Mouse (Mus musculus): Measurements from ENCODE around the gene Atg16l2. TPM values are rescaled to one million over a fixed set of nuclear protein-coding genes. Genes with fewer than 3 reads are reported as not detected.

Gene Atg16l2
- polyA plus RNA-seq (2014; fragmentation: Nextera tagmentation; extraction: Ambion mirVana), result 14.9 and 17.7 TPM in 2 replicates

GRCm38 (mm10) chr7:101301881-101302456, at the start of gene Atg16l2:
Gene Atg16l2 (minus strand): TSS chr7:101302251.
- Histone ChIP-seq H3K4me1 (ENCODE audit: control insufficient read depth, insufficient read depth, low read length) (peaks cover 15% of the 10 kb centered on the region), H3K36me3 (ENCODE audit: control insufficient read depth, insufficient read depth, low read length) (no peaks in the 10 kb centered on the region), H3K27ac (replicated peaks; ENCODE audit: low read depth, low read length) (peak within 1 kb of the TSS; percentile 18; the same call in 1 of the 2 replicates), H3K9me3 (ENCODE audit: control insufficient read depth, low read length) (no peaks in the 10 kb centered on the region), H3K9ac (ENCODE audit: low read length) (peak within 1 kb of the TSS; percentile 67), H3K27me3 (ENCODE audit: control insufficient read depth, insufficient read depth, low read length) (0 out of 2 replicates have a peak, but pooled peaks cover 2% of the 10 kb centered on the region), H3K4me3 (ENCODE audit: low read depth, low read length) (peak within 1 kb of the TSS; percentile 69), H3K4me2 (ENCODE audit: low read depth, severe bottlenecking) (peak within 1 kb of the TSS; percentile 84)
- DNase-seq (ENCODE audit: low spot score) (peak; percentile 95), ATAC-seq (ENCODE audit: insufficient number of reproducible peaks, low FRiP score, low TSS enrichment, low read depth) (peak; percentile 98)
- under 1% methylated on average over 39 of the region's 39 CpGs for WGBS

GRCm38 (mm10) chr7:101349861-101350260, 47.8 kb upstream of the Atg16l2 start:
- Histone ChIP-seq H3K36me3 (ENCODE audit: control insufficient read depth, insufficient read depth, low read length) (no peaks in the 10 kb centered on the region), H3K27ac (replicated peaks; ENCODE audit: low read depth, low read length) (no peak overlapping the region; the same call in 1 of the 2 replicates), H3K4me1 (ENCODE audit: control insufficient read depth, insufficient read depth, low read length) (peaks cover 10% of the 10 kb centered on the region; the same call in 1 of the 2 replicates), H3K9me3 (ENCODE audit: control insufficient read depth, low read length) (no peaks in the 10 kb centered on the region), H3K4me2 (ENCODE audit: low read depth, severe bottlenecking) (no peak overlapping the region), H3K9ac (ENCODE audit: low read length) (no peak overlapping the region), H3K27me3 (ENCODE audit: control insufficient read depth, insufficient read depth, low read length) (0 out of 2 replicates have a peak, but pooled peaks cover 5% of the 10 kb centered on the region), H3K4me3 (ENCODE audit: low read depth, low read length) (no peak overlapping the region)
- 24% methylated on average over 2 of the region's 2 CpGs for WGBS
- peak; percentile 40 for DNase-seq (ENCODE audit: low spot score)
- ATAC-seq (ENCODE audit: insufficient number of reproducible peaks, low FRiP score, low TSS enrichment, low read depth), result no peak

GRCm38 (mm10) chr7:101348312-101348711, 46.3 kb upstream of the Atg16l2 start:
- Histone ChIP-seq H3K36me3 (ENCODE audit: control insufficient read depth, insufficient read depth, low read length) (no peaks in the 10 kb centered on the region), H3K27ac (replicated peaks; ENCODE audit: low read depth, low read length) (no peak overlapping the region), H3K27me3 (ENCODE audit: control insufficient read depth, insufficient read depth, low read length) (0 out of 2 replicates have a peak, but pooled peaks cover 5% of the 10 kb centered on the region), H3K4me2 (ENCODE audit: low read depth, severe bottlenecking) (peak overlapping the region; percentile 96), H3K9me3 (ENCODE audit: control insufficient read depth, low read length) (no peaks in the 10 kb centered on the region), H3K4me1 (ENCODE audit: control insufficient read depth, insufficient read depth, low read length) (peaks cover 10% of the 10 kb centered on the region; the same call in 1 of the 2 replicates), H3K9ac (ENCODE audit: low read length) (peak overlapping the region; percentile 45), H3K4me3 (ENCODE audit: low read depth, low read length) (peak overlapping the region; percentile 55)
- DNase-seq (ENCODE audit: low spot score) (no peak), ATAC-seq (ENCODE audit: insufficient number of reproducible peaks, low FRiP score, low TSS enrichment, low read depth) (peak; percentile 7; the same call in 1 of the 2 replicates)
- WGBS, result 1% methylated on average over 13 of the region's 13 CpGs

DNA sequence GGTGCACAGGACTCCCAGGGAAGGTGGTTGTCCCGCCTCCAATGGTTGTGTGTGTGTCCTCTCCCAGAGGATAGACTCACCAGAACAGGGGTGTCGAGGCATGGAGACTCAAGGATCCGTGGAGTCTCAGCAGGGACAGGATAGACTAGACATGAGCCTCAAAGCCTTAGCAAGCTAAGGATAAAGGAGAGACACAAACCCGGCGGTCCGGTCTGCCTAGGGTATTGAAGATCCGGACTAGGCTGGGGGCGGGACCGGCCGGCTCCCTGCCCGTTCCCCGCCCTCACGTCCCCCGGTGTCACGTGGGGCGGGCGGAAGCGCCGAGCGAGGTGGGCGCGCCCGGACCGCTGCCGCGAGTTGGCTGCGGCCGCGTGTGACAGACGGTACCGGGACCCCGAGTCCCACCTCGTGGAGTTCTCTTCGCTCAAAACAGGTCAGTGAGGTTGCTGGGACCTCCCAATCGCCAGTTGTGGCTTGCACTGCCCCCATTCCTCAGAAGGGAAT, 45.8 kb upstream of the Atg16l2 start, which contains the start of gene Arap1:
Arap1 (plus strand) TSS at position 301 of the 504 bp plus-strand sequence.
- Histone ChIP-seq H3K4me3 (ENCODE audit: low read depth, low read length) (peak within 1 kb of the TSS; percentile 55), H3K27ac (replicated peaks; ENCODE audit: low read depth, low read length) (no peak within 1 kb of the TSS), H3K4me2 (ENCODE audit: low read depth, severe bottlenecking) (peak within 1 kb of the TSS; percentile 96), H3K9me3 (ENCODE audit: control insufficient read depth, low read length) (no peaks in the 10 kb centered on the region), H3K27me3 (ENCODE audit: control insufficient read depth, insufficient read depth, low read length) (0 out of 2 replicates have a peak, but pooled peaks cover 5% of the 10 kb centered on the region), H3K9ac (ENCODE audit: low read length) (peak within 1 kb of the TSS; percentile 45), H3K4me1 (ENCODE audit: control insufficient read depth, insufficient read depth, low read length) (peaks cover 10% of the 10 kb centered on the region; the same call in 1 of the 2 replicates), H3K36me3 (ENCODE audit: control insufficient read depth, insufficient read depth, low read length) (no peaks in the 10 kb centered on the region)
- DNase-seq (ENCODE audit: low spot score) (peak; percentile 71), ATAC-seq (ENCODE audit: insufficient number of reproducible peaks, low FRiP score, low TSS enrichment, low read depth) (peak; percentile 66)
- under 1% methylated on average over 35 of the region's 35 CpGs for WGBS

GRCm38 (mm10) chr7:101346991-101347390, 44.9 kb upstream of the Atg16l2 start:
- no peak for DNase-seq (ENCODE audit: low spot score)
- no peak overlapping the region for H3K4me3 ChIP-seq (ENCODE audit: low read depth, low read length)
- H3K9me3 ChIP-seq (ENCODE audit: control insufficient read depth, low read length), result no peaks in the 10 kb centered on the region
- no peak overlapping the region for H3K9ac ChIP-seq (ENCODE audit: low read length)
- ATAC-seq (ENCODE audit: insufficient number of reproducible peaks, low FRiP score, low TSS enrichment, low read depth), result no peak
- 43% methylated on average over 2 of the region's 2 CpGs for WGBS
- H3K4me2 ChIP-seq (ENCODE audit: low read depth, severe bottlenecking), result no peak overlapping the region
- H3K36me3 ChIP-seq (ENCODE audit: control insufficient read depth, insufficient read depth, low read length), result no peaks in the 10 kb centered on the region
- H3K27me3 ChIP-seq (ENCODE audit: control insufficient read depth, insufficient read depth, low read length), result 0 out of 2 replicates have a peak, but pooled peaks cover 5% of the 10 kb centered on the region
- peaks cover 10% of the 10 kb centered on the region; the same call in 1 of the 2 replicates for H3K4me1 ChIP-seq (ENCODE audit: control insufficient read depth, insufficient read depth, low read length)
- H3K27ac ChIP-seq (replicated peaks; ENCODE audit: low read depth, low read length), result no peak overlapping the region

DNA sequence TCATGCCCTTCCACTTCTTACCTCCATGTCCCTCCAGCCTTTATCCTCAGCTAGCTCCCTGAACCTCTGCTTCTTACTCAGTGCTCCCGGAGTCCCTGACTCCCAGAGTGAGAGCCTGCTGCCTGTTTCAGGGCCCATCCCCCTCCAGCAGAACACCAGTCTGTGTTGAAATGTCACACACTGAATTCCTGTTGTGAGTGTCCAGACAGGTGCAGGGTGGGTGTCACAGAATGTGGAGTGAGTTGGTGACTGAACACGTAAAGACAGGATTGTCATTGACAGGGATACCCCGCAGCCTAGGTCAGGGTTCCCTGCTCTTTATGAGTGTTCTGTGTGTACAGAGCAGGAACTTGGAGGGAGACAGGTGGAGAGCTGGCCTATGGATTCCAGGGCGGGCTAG, 42.8 kb upstream of the Atg16l2 start:
- no peak overlapping the region for H3K9ac ChIP-seq (ENCODE audit: low read length)
- ATAC-seq (ENCODE audit: insufficient number of reproducible peaks, low FRiP score, low TSS enrichment, low read depth) (no peak), DNase-seq (ENCODE audit: low spot score) (no peak)
- H3K4me1 ChIP-seq (ENCODE audit: control insufficient read depth, insufficient read depth, low read length), result peaks cover 10% of the 10 kb centered on the region; the same call in 1 of the 2 replicates
- H3K4me2 ChIP-seq (ENCODE audit: low read depth, severe bottlenecking), result no peak overlapping the region
- no peaks in the 10 kb centered on the region for H3K9me3 ChIP-seq (ENCODE audit: control insufficient read depth, low read length)
- no peaks in the 10 kb centered on the region for H3K36me3 ChIP-seq (ENCODE audit: control insufficient read depth, insufficient read depth, low read length)
- H3K4me3 ChIP-seq (ENCODE audit: low read depth, low read length), result no peak overlapping the region
- 0 out of 2 replicates have a peak, but pooled peaks cover 5% of the 10 kb centered on the region for H3K27me3 ChIP-seq (ENCODE audit: control insufficient read depth, insufficient read depth, low read length)
- no peak overlapping the region for H3K27ac ChIP-seq (replicated peaks; ENCODE audit: low read depth, low read length)
- 62% methylated on average over 4 of the region's 4 CpGs for WGBS

GRCm38 (mm10) chr7:101343135-101343534, 41.1 kb upstream of the Atg16l2 start:
- WGBS, result 69% methylated on average over 7 of the region's 7 CpGs
- ATAC-seq (ENCODE audit: insufficient number of reproducible peaks, low FRiP score, low TSS enrichment, low read depth) (no peak), DNase-seq (ENCODE audit: low spot score) (no peak)
- H3K27me3 ChIP-seq (ENCODE audit: control insufficient read depth, insufficient read depth, low read length), result 0 out of 2 replicates have a peak, but pooled peaks cover 2% of the 10 kb centered on the region
- no peak overlapping the region for H3K4me3 ChIP-seq (ENCODE audit: low read depth, low read length)
- no peaks in the 10 kb centered on the region for H3K9me3 ChIP-seq (ENCODE audit: control insufficient read depth, low read length)
- H3K9ac ChIP-seq (ENCODE audit: low read length), result no peak overlapping the region
- no peak overlapping the region for H3K4me2 ChIP-seq (ENCODE audit: low read depth, severe bottlenecking)
- H3K4me1 ChIP-seq (ENCODE audit: control insufficient read depth, insufficient read depth, low read length), result 0 out of 2 replicates have a peak, but pooled peaks cover under 1% of the 10 kb centered on the region
- no peaks in the 10 kb centered on the region for H3K36me3 ChIP-seq (ENCODE audit: control insufficient read depth, insufficient read depth, low read length)
- no peak overlapping the region for H3K27ac ChIP-seq (replicated peaks; ENCODE audit: low read depth, low read length)

DNA sequence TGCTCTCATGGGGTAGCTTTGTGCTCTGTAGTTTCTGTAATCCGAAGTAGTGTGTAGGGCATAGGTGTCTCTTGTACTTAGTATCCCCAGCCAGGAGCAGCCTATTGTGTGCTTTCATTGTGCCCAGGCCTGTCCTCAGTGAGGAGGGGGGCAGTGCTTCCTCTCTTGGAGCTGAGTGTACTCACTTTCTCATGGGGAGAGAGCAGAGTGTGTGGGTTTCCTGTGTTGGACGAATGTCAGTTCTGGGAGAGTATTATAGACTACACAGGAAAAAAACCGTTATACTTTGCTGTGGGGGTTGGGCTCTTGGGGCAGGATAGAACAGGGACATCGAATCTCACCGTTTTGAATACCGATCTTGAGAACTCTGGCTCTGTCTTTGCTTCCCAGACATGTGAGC, 39.4 kb upstream of the Atg16l2 start:
- DNase-seq (ENCODE audit: low spot score) (no peak), ATAC-seq (ENCODE audit: insufficient number of reproducible peaks, low FRiP score, low TSS enrichment, low read depth) (no peak)
- Histone ChIP-seq H3K4me3 (ENCODE audit: low read depth, low read length) (no peak overlapping the region), H3K27me3 (ENCODE audit: control insufficient read depth, insufficient read depth, low read length) (0 out of 2 replicates have a peak, but pooled peaks cover 2% of the 10 kb centered on the region), H3K27ac (replicated peaks; ENCODE audit: low read depth, low read length) (no peak overlapping the region), H3K4me1 (ENCODE audit: control insufficient read depth, insufficient read depth, low read length) (no peaks in the 10 kb centered on the region), H3K4me2 (ENCODE audit: low read depth, severe bottlenecking) (no peak overlapping the region), H3K36me3 (ENCODE audit: control insufficient read depth, insufficient read depth, low read length) (no peaks in the 10 kb centered on the region), H3K9ac (ENCODE audit: low read length) (no peak overlapping the region), H3K9me3 (ENCODE audit: control insufficient read depth, low read length) (no peaks in the 10 kb centered on the region)
- 74% methylated on average over 6 of the region's 6 CpGs for WGBS

Measured in limb, embryonic 11.5 days (tissue).